Comparison of ENCODE assay signal across 17 mouse cellular contexts in the genomic region with DNA sequence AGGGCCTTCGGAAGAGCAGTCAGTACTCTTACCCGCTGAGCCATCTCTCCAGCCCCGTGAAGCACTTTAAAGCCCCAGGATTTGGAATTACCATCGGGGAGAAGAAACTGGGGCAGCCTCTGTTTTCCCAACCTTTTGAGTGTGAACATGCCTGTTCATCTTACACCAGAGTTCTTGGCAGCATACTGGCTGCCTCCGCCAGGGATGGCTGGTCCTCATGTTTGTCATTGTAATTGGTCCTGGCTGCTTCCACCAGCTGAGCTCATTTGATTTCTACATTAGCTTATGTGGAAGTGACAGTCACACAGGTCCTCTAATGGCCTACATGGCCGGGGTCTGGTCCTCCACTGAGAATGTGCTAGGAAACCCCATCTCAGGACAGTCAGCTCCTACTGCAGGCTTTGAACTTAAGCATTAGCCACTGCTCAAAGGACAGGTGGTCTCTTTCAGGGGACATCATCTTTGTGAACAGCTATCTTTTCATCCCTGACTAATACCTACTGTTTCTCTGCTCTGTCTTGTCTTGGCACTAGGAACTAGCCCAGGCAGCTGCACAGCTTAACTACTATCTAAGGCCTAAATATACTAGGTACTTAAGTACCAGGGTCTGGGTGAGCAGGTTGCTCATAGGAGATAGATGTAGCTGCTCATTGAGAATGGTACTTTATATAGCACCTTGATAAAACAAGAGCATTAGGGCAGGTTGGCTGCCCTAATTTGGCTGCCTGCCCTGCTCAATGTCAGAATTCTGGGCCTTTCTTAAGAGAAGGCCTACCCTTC. TPM values are rescaled to one million over a fixed set of nuclear protein-coding genes. Genes with fewer than 3 reads are reported as not detected.
A peak's percentile ranks its signal among the peaks of the same experiment; 100 is the strongest.
DNase-seq lines count a peak whose midpoint lies in the region; ATAC-seq and TF ChIP-seq lines count a peak whose summit lies in the region.
"Had no signal": no experiment of that assay in that cellular context is flagged by ENCODE, and none has a peak within 500 bp of the region (broad histone marks: within the 10 kb centered on the region; RNA-seq: fewer than 3 reads in every experiment).

No protein-coding gene starts in this region.

- WGBS in forebrain, postnatal 0 days, result 67% methylated on average over 6 of the region's 6 CpGs
- 98% methylated on average over 6 of the region's 6 CpGs for WGBS in forebrain, embryonic 12.5 days
- WGBS in heart, embryonic 12.5 days, result 92% methylated on average over 6 of the region's 6 CpGs
- WGBS in heart, embryonic 16.5 days, result 77% methylated on average over 6 of the region's 6 CpGs

- H3K4me3 ChIP-seq in forebrain, postnatal 0 days (ENCODE audit: low read depth, low read length), result no peak overlapping the region
- H3K4me3 ChIP-seq in forebrain, embryonic 12.5 days (replicated peaks), result no peak overlapping the region
- no peak overlapping the region for H3K4me3 ChIP-seq in heart, embryonic 12.5 days
- no peak overlapping the region for H3K4me3 ChIP-seq in heart, embryonic 16.5 days (ENCODE audit: low read length)
- H3K4me3 ChIP-seq: embryonic facial prominence, embryonic 10.5 days; hindbrain, embryonic 15.5 days; kidney, embryonic 15.5 days had no signal

- no peaks in the 10 kb centered on the region for H3K27me3 ChIP-seq in forebrain, postnatal 0 days (ENCODE audit: insufficient read depth, low read length)
- no peaks in the 10 kb centered on the region for H3K27me3 ChIP-seq in forebrain, embryonic 12.5 days
- no peaks in the 10 kb centered on the region for H3K27me3 ChIP-seq in heart, embryonic 12.5 days (replicated peaks)
- H3K27me3 ChIP-seq in heart, embryonic 16.5 days (ENCODE audit: control insufficient read depth, insufficient read depth, low read length), result no peaks in the 10 kb centered on the region
- H3K27me3 ChIP-seq: hindbrain, embryonic 15.5 days; kidney, embryonic 15.5 days had no signal

- no peak overlapping the region for H3K27ac ChIP-seq in forebrain, postnatal 0 days (ENCODE audit: low read depth, low read length)
- H3K27ac ChIP-seq in forebrain, embryonic 12.5 days, result no peak overlapping the region
- peak overlapping the region; percentile 11; the same call in 1 of the 2 replicates for H3K27ac ChIP-seq in heart, embryonic 12.5 days (ENCODE audit: poor library complexity, severe bottlenecking)
- peak overlapping the region; percentile 71 for H3K27ac ChIP-seq in heart, embryonic 16.5 days (ENCODE audit: low read length)
- H3K27ac ChIP-seq: embryonic facial prominence, embryonic 10.5 days; hindbrain, embryonic 15.5 days; kidney, embryonic 15.5 days had no signal

- no peak overlapping the region for H3K9ac ChIP-seq in forebrain, postnatal 0 days
- H3K9ac ChIP-seq in forebrain, embryonic 12.5 days, result no peak overlapping the region
- H3K9ac ChIP-seq in heart, embryonic 12.5 days, result no peak overlapping the region
- H3K9ac ChIP-seq in heart, embryonic 16.5 days (ENCODE audit: low read length), result no peak overlapping the region
- H3K9ac ChIP-seq: hindbrain, embryonic 15.5 days; kidney, embryonic 15.5 days had no signal

- peak; percentile 51 for ATAC-seq in forebrain, postnatal 0 days
- no peak for ATAC-seq in forebrain, embryonic 12.5 days (ENCODE audit: low FRiP score)
- ATAC-seq in heart, embryonic 12.5 days (ENCODE audit: insufficient number of reproducible peaks, low FRiP score), result no peak
- 0 out of 2 replicates have a peak, but pooled peaks have one; percentile 49 for ATAC-seq in heart, embryonic 16.5 days (replicated peaks; ENCODE audit: extremely low read depth, insufficient read depth, low FRiP score)
- ATAC-seq: intestine, embryonic 16.5 days had no signal

- intact Hi-C loops in heart, postnatal 14 days (cut with DNase I), result no loop called here

- peak; percentile 22 for DNase-seq in forebrain, postnatal 0 days
- no peak for DNase-seq in heart, postnatal 4 days
- no peak for DNase-seq in heart, postnatal 14 days
- DNase-seq: adrenal gland, adult 2 months; adrenal gland, postnatal 25 days; cerebellum, adult 2 months; cerebellum, postnatal 10 days; gastrocnemius, postnatal 14 days; kidney, adult 2 months; kidney, postnatal 14 days had no signal

- H3K4me2 ChIP-seq in forebrain, postnatal 0 days (ENCODE audit: low read depth), result no peak overlapping the region
- H3K4me2 ChIP-seq in forebrain, embryonic 12.5 days, result no peak overlapping the region
- no peak overlapping the region for H3K4me2 ChIP-seq in heart, embryonic 12.5 days
- no peak overlapping the region for H3K4me2 ChIP-seq in heart, embryonic 16.5 days (ENCODE audit: low read depth, low read length)
- H3K4me2 ChIP-seq: hindbrain, embryonic 15.5 days; kidney, embryonic 15.5 days had no signal

- 0 out of 2 replicates have a peak, but pooled peaks cover 2% of the 10 kb centered on the region for H3K4me1 ChIP-seq in forebrain, postnatal 0 days (ENCODE audit: insufficient read depth)
- peaks cover 25% of the 10 kb centered on the region for H3K4me1 ChIP-seq in forebrain, embryonic 12.5 days
- peaks cover 49% of the 10 kb centered on the region for H3K4me1 ChIP-seq in heart, embryonic 12.5 days (replicated peaks)
- H3K4me1 ChIP-seq in heart, embryonic 16.5 days (ENCODE audit: control insufficient read depth, insufficient read depth, low read length), result peaks cover 37% of the 10 kb centered on the region
- H3K4me1 ChIP-seq: kidney, embryonic 15.5 days had no signal

- TF ChIP-seq CTCF in forebrain, postnatal 0 days (IDR thresholded peaks at IDR 0.05; ENCODE audit: low read depth), result no peak

- no peaks in the 10 kb centered on the region for H3K36me3 ChIP-seq in forebrain, postnatal 0 days (ENCODE audit: insufficient read depth)
- peaks cover 6% of the 10 kb centered on the region for H3K36me3 ChIP-seq in forebrain, embryonic 12.5 days (replicated peaks)
- H3K36me3 ChIP-seq in heart, embryonic 12.5 days, result peaks cover 5% of the 10 kb centered on the region; the same call in 1 of the 2 replicates
- peaks cover 3% of the 10 kb centered on the region; the same call in 1 of the 2 replicates for H3K36me3 ChIP-seq in heart, embryonic 16.5 days (ENCODE audit: control insufficient read depth, insufficient read depth)

- no peaks in the 10 kb centered on the region for H3K9me3 ChIP-seq in forebrain, postnatal 0 days (ENCODE audit: low read length)
- H3K9me3 ChIP-seq in forebrain, embryonic 12.5 days, result no peaks in the 10 kb centered on the region
- H3K9me3 ChIP-seq in heart, embryonic 12.5 days (replicated peaks), result no peaks in the 10 kb centered on the region
- no peaks in the 10 kb centered on the region for H3K9me3 ChIP-seq in heart, embryonic 16.5 days (replicated peaks; ENCODE audit: control insufficient read depth, low read length)
- H3K9me3 ChIP-seq: embryonic facial prominence, embryonic 10.5 days; hindbrain, embryonic 15.5 days; kidney, embryonic 15.5 days had no signal

RNA-seq across cellular contexts. Expression of a gene that starts 33.7 kb away (rescaled TPM):
- 2.3 and 2.6 TPM in 2 replicates for total RNA-seq in forebrain, postnatal 0 days (2014; rRNA removed)
- 1.6 and 2.9 TPM in 2 replicates for polyA plus RNA-seq in forebrain, postnatal 0 days (2015; fragmentation: Nextera tagmentation; extraction: Ambion mirVana)
- polyA plus RNA-seq in forebrain, embryonic 12.5 days (2016; fragmentation: Nextera tagmentation; extraction: Ambion mirVana), result 0.10 and 0.19 TPM in 2 replicates
- 22.9 and 24.9 TPM in 2 replicates for polyA plus RNA-seq in heart, embryonic 12.5 days (2016; fragmentation: Nextera tagmentation; extraction: Ambion mirVana)
- total RNA-seq in heart, postnatal 4 days (2021), result 10 to 100 TPM; 35.3 to 39.5 TPM
- polyA plus RNA-seq in heart, embryonic 16.5 days (2015; fragmentation: Nextera tagmentation; extraction: Ambion mirVana), result 46.9 and 48.4 TPM in 2 replicates
- total RNA-seq in heart, postnatal 14 days (2021), result 10 to 100 TPM; 17.9 to 18.0 TPM

Comparison
In these comparisons a context has a peak if more than half of its experiments do, and no peak if none do; other contexts are left out.
1. ATAC-seq: peak in forebrain, postnatal 0 days (single experiment) and heart, embryonic 16.5 days (single experiment); none in forebrain, embryonic 12.5 days (single experiment) and heart, embryonic 12.5 days (single experiment).
2. H3K27ac ChIP-seq: peak in heart, embryonic 12.5 days (single experiment) and heart, embryonic 16.5 days (single experiment); none in forebrain, postnatal 0 days (single experiment) and forebrain, embryonic 12.5 days (single experiment).